Mouse (Mus musculus): ENCODE data around the gene Lmo1. TPM values are rescaled to one million over a fixed set of nuclear protein-coding genes. Genes with fewer than 3 reads are reported as not detected.
"Not testable (repeated sequence)": the region's sequence is repeated elsewhere in the genome, so short reads cannot be mapped to it uniquely, and the experiment has no call there.

Lmo1 gene
- polyA plus RNA-seq, 1 experiment from 2014 or later = 24.3 TPM

GRCm38 (mm10) chr7:109097203-109097602 is 77.8 kb downstream of the Lmo1 start:
- WGBS = 82% methylated on average over 7 of the region's 7 CpGs
- Histone ChIP-seq H3K4me3 (no peak overlapping the region), H3K36me3 (no peaks in the 10 kb centered on the region), H3K27ac (no peak overlapping the region), H3K9ac (no peak overlapping the region), H3K4me1 (no peaks in the 10 kb centered on the region), H3K4me2 (replicated peaks) (no peak overlapping the region), H3K9me3 (no peaks in the 10 kb centered on the region), H3K27me3 (replicated peaks) (no peaks in the 10 kb centered on the region)
- ATAC-seq (ENCODE audit: low FRiP score, low read depth) = no peak

DNA sequence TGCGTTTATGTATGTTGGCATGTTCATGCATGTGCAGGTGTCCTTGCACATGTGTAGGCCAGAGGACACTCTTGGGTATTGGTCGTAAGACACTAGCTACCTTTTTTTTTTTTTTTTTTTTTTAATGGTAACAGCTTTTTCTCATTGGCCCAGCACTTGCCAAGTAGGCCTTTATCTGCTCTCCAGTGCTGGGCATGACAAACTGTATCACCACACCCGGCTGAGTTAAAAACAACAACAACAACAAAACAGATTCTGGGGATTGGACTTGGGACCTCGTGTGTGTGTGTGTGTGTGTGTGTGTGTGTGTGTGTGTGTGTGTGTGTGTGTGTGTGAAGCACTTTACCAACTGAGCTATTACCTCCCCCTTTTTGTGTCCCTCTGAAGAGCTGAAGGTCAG is 78.4 kb downstream of the Lmo1 start:
- Histone ChIP-seq H3K4me3 (no peak overlapping the region), H3K9ac (no peak overlapping the region), H3K27me3 (replicated peaks) (no peaks in the 10 kb centered on the region), H3K9me3 (no peaks in the 10 kb centered on the region), H3K36me3 (no peaks in the 10 kb centered on the region), H3K4me1 (no peaks in the 10 kb centered on the region), H3K4me2 (replicated peaks) (no peak overlapping the region), H3K27ac (no peak overlapping the region)
- WGBS = 83% methylated on average over 4 of the region's 4 CpGs
- no peak for ATAC-seq (ENCODE audit: low FRiP score, low read depth)

GRCm38 (mm10) chr7:109094294-109094693 is 80.7 kb downstream of the Lmo1 start:
- WGBS = no CpG with 5 or more reads among the region's 7 CpGs
- no peak for ATAC-seq (ENCODE audit: low FRiP score, low read depth)
- H3K9me3 ChIP-seq = no peaks in the 10 kb centered on the region

GRCm38 (mm10) chr7:109091316-109091715 is 83.7 kb downstream of the Lmo1 start:
- no CpG with 5 or more reads among the region's 2 CpGs for WGBS
- not testable (repeated sequence) for H3K36me3 ChIP-seq; ATAC-seq (ENCODE audit: low FRiP score, low read depth); H3K27ac ChIP-seq; H3K4me2 ChIP-seq (replicated peaks); H3K4me1 ChIP-seq; H3K4me3 ChIP-seq; H3K9me3 ChIP-seq; H3K9ac ChIP-seq; H3K27me3 ChIP-seq (replicated peaks)

More at GRCm38 (mm10) chr7:109094294-109094693, 80.7 kb downstream of the Lmo1 start:
- Histone ChIP-seq H3K9ac (no peak overlapping the region), H3K36me3 (no peaks in the 10 kb centered on the region), H3K4me3 (no peak overlapping the region), H3K4me1 (no peaks in the 10 kb centered on the region), H3K4me2 (replicated peaks) (no peak overlapping the region), H3K27me3 (replicated peaks) (no peaks in the 10 kb centered on the region), H3K27ac (no peak overlapping the region)

Other genes with a start within 250 kb of the Lmo1 start
- not detected in 2 replicates for gene Nlrp10, start 245.0 kb downstream of the Lmo1 start, polyA plus RNA-seq (2016; fragmentation: Nextera tagmentation; extraction: Ambion mirVana)
- gene Eif3f, start 240.8 kb downstream of the Lmo1 start, polyA plus RNA-seq (2016; fragmentation: Nextera tagmentation; extraction: Ambion mirVana) = 85.9 and 87.7 TPM in 2 replicates
- 32.8 and 36.0 TPM in 2 replicates for gene Tub, start 224.9 kb downstream of the Lmo1 start, polyA plus RNA-seq (2016; fragmentation: Nextera tagmentation; extraction: Ambion mirVana)
- gene Ric3, start 91.9 kb downstream of the Lmo1 start, polyA plus RNA-seq (2016; fragmentation: Nextera tagmentation; extraction: Ambion mirVana) = 21.2 and 24.1 TPM in 2 replicates

Measured in neural tube, embryonic 12.5 days (tissue).